Mouse (Mus musculus) embryonic facial prominence, embryonic 15.5 days (tissue): ENCODE data around the gene Fam124b. TPM values are rescaled to one million over a fixed set of nuclear protein-coding genes. Genes with fewer than 3 reads are reported as not detected.

ENCODE experiments used
- ATAC-seq: fragments of 200-750 bp; cut with Nextera tagmentation; 2 replicates; pipeline ENCODE4 v1.8.0; 2017; ENCODE audit warnings: low read depth, moderate TSS enrichment; ENCODE audit not compliant: insufficient number of reproducible peaks, low FRiP score, low TSS enrichment
- H3K27ac ChIP-seq: fragments of 300-500 bp; sonication (generic); replicated peaks from 2 replicates; pipeline ENCODE4 v1.5.1; 2015; ENCODE audit warnings: mild to moderate bottlenecking, inconsistent platforms
- H3K27me3 ChIP-seq: fragments of 300-500 bp; sonication (generic); 2 replicates; pipeline ENCODE4 v1.6.1; 2015; ENCODE audit warnings: inconsistent platforms
- H3K36me3 ChIP-seq: fragments of 300-500 bp; sonication (generic); 2 replicates; pipeline ENCODE4 v1.6.1; 2015; ENCODE audit warnings: mild to moderate bottlenecking, inconsistent platforms
- H3K4me1 ChIP-seq: fragments of 300-500 bp; sonication (generic); 2 replicates; pipeline ENCODE4 v1.6.1; 2015; ENCODE audit warnings: inconsistent platforms
- H3K4me2 ChIP-seq: fragments of 300-500 bp; sonication (generic); replicated peaks from 2 replicates; pipeline ENCODE4 v1.6.1; 2015; ENCODE audit warnings: mild to moderate bottlenecking, inconsistent platforms
- H3K4me3 ChIP-seq: fragments of 300-500 bp; sonication (generic); replicated peaks from 2 replicates; pipeline ENCODE4 v1.5.1; 2015; ENCODE audit warnings: mild to moderate bottlenecking, inconsistent platforms
- H3K9ac ChIP-seq: fragments of 300-500 bp; sonication (generic); 2 replicates; pipeline ENCODE4 v1.6.1; 2015; ENCODE audit warnings: inconsistent platforms
- H3K9me3 ChIP-seq: fragments of 300-500 bp; sonication (generic); replicated peaks from 2 replicates; pipeline ENCODE4 v1.6.1; 2016; ENCODE audit warnings: inconsistent platforms
- WGBS: fragments of 180-500 bp; shearing (Covaris S2); methylation state at CpG from one replicate; pipeline ENCODE4 v1.1.7; 2015; 5-methylcytosine and 5-hydroxymethylcytosine counted together
- polyA plus RNA-seq: library from polyadenylated mRNA; unstranded; fragments of >200 nt; fragmentation: Nextera tagmentation; extraction: Ambion mirVana; gene quantifications from 2 replicates; pipeline ENCODE4 v1.2.1, GENCODE M21; 2015

Gene Fam124b
- polyA plus RNA-seq, 1 experiment from 2014 or later = 1.4 TPM

GRCm38 (mm10) chr1:80177651-80178382 is 40.5 kb downstream of the Fam124b start:
- Histone ChIP-seq H3K36me3 (no peaks in the 10 kb centered on the region), H3K4me1 (no peaks in the 10 kb centered on the region), H3K9ac (no peak overlapping the region), H3K27ac (no peak overlapping the region), H3K27me3 (no peaks in the 10 kb centered on the region), H3K4me2 (no peak overlapping the region), H3K4me3 (no peak overlapping the region), H3K9me3 (no peaks in the 10 kb centered on the region)
- 46% methylated on average over 11 of the region's 11 CpGs for WGBS
- ATAC-seq = no peak

- no peaks in the 10 kb centered on the region for H3K9me3 ChIP-seq
- no peaks in the 10 kb centered on the region for H3K4me1 ChIP-seq
- no peaks in the 10 kb centered on the region for H3K27me3 ChIP-seq
- no peak overlapping the region for H3K9ac ChIP-seq
- H3K4me2 ChIP-seq = no peak overlapping the region
- WGBS = 78% methylated on average over 5 of the region's 5 CpGs
- H3K4me3 ChIP-seq = no peak overlapping the region
- H3K36me3 ChIP-seq = no peaks in the 10 kb centered on the region
- H3K27ac ChIP-seq = no peak overlapping the region
- ATAC-seq = no peak
Measured at GRCm38 (mm10) chr1:80167706-80168105, 50.6 kb downstream of the Fam124b start.

- H3K4me1 ChIP-seq = no peaks in the 10 kb centered on the region
- 63% methylated on average over 4 of the region's 4 CpGs for WGBS
- no peaks in the 10 kb centered on the region for H3K27me3 ChIP-seq
- H3K4me3 ChIP-seq = no peak overlapping the region
- no peaks in the 10 kb centered on the region for H3K36me3 ChIP-seq
- H3K4me2 ChIP-seq = no peak overlapping the region
- H3K9me3 ChIP-seq = no peaks in the 10 kb centered on the region
- no peak overlapping the region for H3K27ac ChIP-seq
- ATAC-seq = no peak
- no peak overlapping the region for H3K9ac ChIP-seq
Measured at GRCm38 (mm10) chr1:80166577-80166976, 51.7 kb downstream of the Fam124b start.

GRCm38 (mm10) chr1:80165391-80165790 is 52.9 kb downstream of the Fam124b start:
- Histone ChIP-seq H3K4me3 (no peak overlapping the region), H3K27ac (no peak overlapping the region), H3K27me3 (no peaks in the 10 kb centered on the region), H3K9me3 (no peaks in the 10 kb centered on the region), H3K9ac (no peak overlapping the region), H3K4me1 (no peaks in the 10 kb centered on the region), H3K36me3 (no peaks in the 10 kb centered on the region), H3K4me2 (no peak overlapping the region)
- WGBS = 72% methylated on average over 5 of the region's 5 CpGs
- ATAC-seq = no peak

GRCm38 (mm10) chr1:80162943-80163342 is 55.3 kb downstream of the Fam124b start:
- Histone ChIP-seq H3K9me3 (no peaks in the 10 kb centered on the region), H3K36me3 (no peaks in the 10 kb centered on the region), H3K4me2 (no peak overlapping the region), H3K27ac (no peak overlapping the region), H3K4me1 (no peaks in the 10 kb centered on the region), H3K4me3 (no peak overlapping the region), H3K9ac (no peak overlapping the region), H3K27me3 (no peaks in the 10 kb centered on the region)
- 68% methylated on average over 6 of the region's 6 CpGs for WGBS
- ATAC-seq = no peak

- Histone ChIP-seq H3K9ac (no peak overlapping the region), H3K4me1 (no peaks in the 10 kb centered on the region), H3K4me2 (no peak overlapping the region), H3K4me3 (no peak overlapping the region), H3K27ac (no peak overlapping the region), H3K27me3 (no peaks in the 10 kb centered on the region), H3K9me3 (no peaks in the 10 kb centered on the region), H3K36me3 (no peaks in the 10 kb centered on the region)
- ATAC-seq = no peak
Measured at GRCm38 (mm10) chr1:80159586-80159985, 58.7 kb downstream of the Fam124b start.

- 84% methylated on average over 1 of the region's 1 CpGs for WGBS
- no peaks in the 10 kb centered on the region for H3K9me3 ChIP-seq
- H3K4me1 ChIP-seq = no peaks in the 10 kb centered on the region
- no peak for ATAC-seq
- H3K4me3 ChIP-seq = no peak overlapping the region
- H3K9ac ChIP-seq = no peak overlapping the region
- H3K27me3 ChIP-seq = no peaks in the 10 kb centered on the region
- no peak overlapping the region for H3K4me2 ChIP-seq
- no peak overlapping the region for H3K27ac ChIP-seq
- H3K36me3 ChIP-seq = no peaks in the 10 kb centered on the region
Measured at GRCm38 (mm10) chr1:80154902-80155301, 63.4 kb downstream of the Fam124b start.

GRCm38 (mm10) chr1:80153125-80153716 is 65.1 kb downstream of the Fam124b start:
- no peak overlapping the region for H3K9ac ChIP-seq
- 77% methylated on average over 7 of the region's 7 CpGs for WGBS
- no peaks in the 10 kb centered on the region for H3K36me3 ChIP-seq
- no peaks in the 10 kb centered on the region for H3K4me1 ChIP-seq
- ATAC-seq = no peak
- H3K4me3 ChIP-seq = no peak overlapping the region
- no peaks in the 10 kb centered on the region for H3K27me3 ChIP-seq
- no peak overlapping the region for H3K27ac ChIP-seq
- no peaks in the 10 kb centered on the region for H3K9me3 ChIP-seq
- no peak overlapping the region for H3K4me2 ChIP-seq

GRCm38 (mm10) chr1:80150681-80151080 is 67.6 kb downstream of the Fam124b start:
- no peaks in the 10 kb centered on the region for H3K27me3 ChIP-seq
- no peaks in the 10 kb centered on the region for H3K36me3 ChIP-seq
- no peak overlapping the region for H3K27ac ChIP-seq
- no peaks in the 10 kb centered on the region for H3K9me3 ChIP-seq
- H3K4me3 ChIP-seq = no peak overlapping the region
- no peak overlapping the region for H3K9ac ChIP-seq
- no peak for ATAC-seq
- no peaks in the 10 kb centered on the region for H3K4me1 ChIP-seq
- H3K4me2 ChIP-seq = no peak overlapping the region

Other genes with a start within 250 kb of the Fam124b start
- gene Cul3, start 122.0 kb upstream of the Fam124b start, polyA plus RNA-seq = 29.3 and 44.6 TPM in 2 replicates
- not detected in 2 replicates for gene Gm45261, start 243.0 kb upstream of the Fam124b start, polyA plus RNA-seq